Mouse (Mus musculus) E14TG2a.4 (cell line): ENCODE measurements around the gene Setd1b.
A peak's percentile ranks its signal among the peaks of the same experiment; 100 is the strongest.

Experiments
- H3K27me3 ChIP-seq: 2 replicates; pipeline ENCODE4 v1.6.1; 2014; ENCODE audit warnings: low read length, control low read depth; ENCODE audit not compliant: insufficient read depth
- H3K36me3 ChIP-seq: 2 replicates; pipeline ENCODE4 v1.6.1; 2014; ENCODE audit warnings: low read length, control low read depth; ENCODE audit not compliant: insufficient read depth
- H3K4me1 ChIP-seq: replicated peaks from 2 replicates; pipeline ENCODE4 v1.6.1; 2014; ENCODE audit warnings: low read depth, low read length, control low read depth
- H3K4me3 ChIP-seq: replicated peaks from 2 replicates; pipeline ENCODE4 v1.5.1; 2014; ENCODE audit warnings: mild to moderate bottlenecking, low read length
- H3K9me3 ChIP-seq: 2 replicates; pipeline ENCODE4 v1.6.1; 2014; ENCODE audit warnings: low read length, control low read depth
- CTCF ChIP-seq: conservative IDR thresholded peaks from 2 replicates; pipeline ENCODE4 v1.5.1; 2014; ENCODE audit warnings: low read length
- NANOG ChIP-seq: IDR thresholded peaks from 2 replicates; pipeline ENCODE4 v1.6.1; 2014; ENCODE audit warnings: borderline replicate concordance, low read length, mixed read lengths
- POU5F1 ChIP-seq: IDR thresholded peaks from 2 replicates; pipeline ENCODE4 v1.6.1; 2014; ENCODE audit warnings: low read length, borderline replicate concordance

The Setd1b gene

DNA sequence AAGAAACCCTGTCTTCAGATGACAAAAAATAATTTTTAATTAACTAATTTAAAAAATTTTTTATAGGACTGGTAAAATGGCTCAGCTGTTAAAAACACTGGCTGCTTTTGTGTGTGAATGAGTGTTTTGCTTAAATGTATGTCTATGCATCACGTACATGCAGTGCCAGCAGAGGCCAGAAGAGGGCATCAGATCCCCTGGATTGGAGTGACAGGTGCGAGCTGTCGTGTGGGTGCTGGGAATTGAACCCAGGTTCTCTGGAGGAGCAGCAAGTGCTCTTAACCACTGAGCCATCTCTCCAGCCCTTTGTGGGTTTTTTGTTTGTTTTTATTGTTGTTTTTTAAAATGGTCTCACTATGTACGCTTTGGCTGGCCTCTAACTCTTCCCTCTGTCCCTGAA, 19.8 kb upstream of the Setd1b start:
- Histone ChIP-seq H3K36me3 (peaks cover 16% of the 10 kb centered on the region), H3K4me1 (peaks cover 48% of the 10 kb centered on the region), H3K27me3 (peaks cover 39% of the 10 kb centered on the region), H3K9me3 (0 out of 2 replicates have a peak, but pooled peaks cover 3% of the 10 kb centered on the region), H3K4me3 (no peak overlapping the region)
- TF ChIP-seq NANOG (no peak), CTCF (peak; percentile 79), POU5F1 (no peak)

DNA sequence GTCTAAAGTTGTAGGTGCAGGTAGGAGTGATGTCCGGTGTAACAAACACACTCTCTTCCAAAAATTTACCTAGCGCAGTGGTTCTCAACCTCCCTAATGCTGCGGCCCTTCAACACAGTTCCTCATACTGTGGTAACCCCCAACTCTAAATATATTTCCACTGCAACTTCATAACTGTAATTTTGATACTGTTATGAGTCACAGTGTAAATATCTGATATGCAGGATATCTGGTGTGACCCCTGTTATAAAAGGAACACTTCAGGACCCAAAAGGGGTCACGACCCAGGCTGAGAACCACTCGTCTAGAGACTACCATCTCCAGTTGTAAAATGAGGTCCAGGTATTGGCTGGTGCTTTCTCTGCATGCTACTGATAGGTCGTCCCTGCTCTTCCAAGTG, 16.9 kb upstream of the Setd1b start:
- Histone ChIP-seq H3K9me3 (0 out of 2 replicates have a peak, but pooled peaks cover 3% of the 10 kb centered on the region), H3K4me1 (peaks cover 52% of the 10 kb centered on the region), H3K27me3 (peaks cover 44% of the 10 kb centered on the region), H3K36me3 (peaks cover 5% of the 10 kb centered on the region), H3K4me3 (no peak overlapping the region)
- TF ChIP-seq POU5F1 (no peak), CTCF (no peak), NANOG (no peak)

DNA sequence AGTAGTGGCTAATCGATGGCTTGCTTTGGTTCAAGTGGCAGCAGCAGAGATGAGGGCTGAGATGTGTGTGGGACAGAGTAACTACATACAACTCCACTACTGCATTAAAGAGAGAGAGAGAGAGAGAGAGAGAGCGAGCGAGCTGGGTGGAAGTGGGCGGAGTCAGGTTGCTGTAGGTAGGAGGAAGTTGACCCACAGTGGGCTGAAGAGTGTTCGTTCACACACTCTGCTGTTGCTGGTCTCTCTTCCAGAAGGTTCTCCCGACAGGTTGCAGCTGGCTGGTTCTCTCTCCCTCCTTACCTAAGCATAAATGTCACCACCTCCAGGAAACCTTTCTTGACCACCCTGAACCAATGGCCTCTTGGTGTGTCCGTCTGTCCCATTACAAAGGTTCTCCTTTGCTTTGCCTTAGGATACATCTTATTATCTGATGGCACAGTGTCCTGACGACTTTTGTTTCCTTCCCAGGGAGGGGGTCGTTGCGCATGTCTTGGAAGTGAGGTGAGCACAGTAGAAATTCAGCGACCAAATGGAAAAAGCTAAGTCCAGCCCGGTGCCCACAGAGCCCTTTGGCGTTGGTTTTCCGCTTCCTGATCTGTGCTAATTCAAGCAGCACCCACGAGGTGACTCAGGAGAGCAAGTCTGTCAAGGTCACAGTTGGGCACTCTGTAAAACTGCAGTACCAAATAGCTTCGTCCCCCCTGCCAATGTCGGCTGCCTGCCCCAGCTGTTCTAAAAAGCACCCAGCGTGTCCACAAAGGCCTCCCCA, 16.2 kb upstream of the Setd1b start:
- peaks cover 43% of the 10 kb centered on the region for H3K27me3 ChIP-seq
- TF ChIP-seq NANOG (no peak), POU5F1 (no peak), CTCF (no peak)

DNA sequence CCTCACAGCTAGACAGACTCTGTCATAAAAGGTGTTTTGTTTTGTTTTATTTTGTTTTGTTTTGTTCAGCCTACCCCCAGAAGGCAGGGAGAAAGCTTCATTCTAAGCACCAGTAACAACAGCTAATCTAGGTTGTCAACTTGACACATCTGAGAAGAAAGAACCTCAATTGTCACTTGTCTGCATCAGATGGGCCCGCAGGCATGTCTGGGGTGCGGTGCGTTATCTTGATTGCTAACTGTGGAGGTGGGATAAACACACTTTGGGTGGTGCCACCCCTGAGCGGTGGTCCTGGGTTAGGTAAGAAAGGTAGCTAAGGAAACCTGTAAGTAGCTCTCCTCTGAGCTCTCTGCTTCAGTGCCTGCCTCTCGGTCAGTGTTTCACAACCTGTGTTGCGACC, 15.0 kb upstream of the Setd1b start:
- 0 out of 2 replicates have a peak, but pooled peaks cover 3% of the 10 kb centered on the region for H3K9me3 ChIP-seq
- H3K27me3 ChIP-seq: peaks cover 52% of the 10 kb centered on the region
- H3K4me1 ChIP-seq: peaks cover 49% of the 10 kb centered on the region
- H3K4me3 ChIP-seq: no peak overlapping the region
- no peak for TF ChIP-seq CTCF
- no peak for TF ChIP-seq POU5F1
- TF ChIP-seq NANOG: no peak
- peaks cover 5% of the 10 kb centered on the region for H3K36me3 ChIP-seq

More for the DNA sequence above, 16.2 kb upstream of the Setd1b start:
- H3K4me1 ChIP-seq: peaks cover 50% of the 10 kb centered on the region
- peaks cover 5% of the 10 kb centered on the region for H3K36me3 ChIP-seq
- H3K4me3 ChIP-seq: no peak overlapping the region
- 0 out of 2 replicates have a peak, but pooled peaks cover 3% of the 10 kb centered on the region for H3K9me3 ChIP-seq

DNA sequence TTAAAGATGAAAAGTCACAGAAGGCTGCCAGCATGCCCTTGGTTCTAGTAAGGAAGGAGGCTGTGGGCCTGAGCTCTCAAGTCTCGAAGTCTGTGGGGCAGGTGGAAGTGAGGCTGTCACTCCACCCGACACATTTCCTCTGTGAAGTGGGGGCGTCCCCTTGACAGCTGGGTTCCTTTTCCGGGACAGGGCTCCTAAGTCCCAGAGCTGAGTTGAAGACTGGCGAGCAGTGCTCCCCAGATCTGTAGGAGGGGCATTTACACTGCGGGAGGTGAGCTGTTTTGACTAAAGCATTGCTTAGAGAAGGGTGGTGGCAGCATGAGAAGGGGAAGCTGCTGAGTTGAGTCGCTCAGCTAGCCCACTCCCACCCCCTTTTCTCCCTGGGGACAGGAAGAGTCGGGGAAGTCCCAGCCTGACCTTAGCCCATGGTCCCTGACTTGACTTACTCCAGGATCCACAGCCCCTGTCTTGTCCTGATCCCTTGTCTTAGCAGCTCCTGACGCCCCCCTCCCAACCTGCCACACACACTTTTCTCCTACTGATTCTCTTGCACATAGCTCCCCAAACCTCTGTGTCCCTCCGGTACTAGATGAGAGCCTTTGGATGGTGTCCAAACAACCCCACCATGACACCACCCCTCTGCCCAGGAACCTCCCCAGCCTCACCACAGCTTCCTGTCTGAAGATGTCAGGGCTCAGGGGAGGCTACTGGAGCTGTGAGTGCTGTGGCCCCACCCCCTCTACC, 13.4 kb upstream of the Setd1b start:
- Histone ChIP-seq H3K4me1 (peaks cover 58% of the 10 kb centered on the region), H3K4me3 (no peak overlapping the region), H3K9me3 (no peaks in the 10 kb centered on the region), H3K36me3 (peaks cover 9% of the 10 kb centered on the region), H3K27me3 (peaks cover 52% of the 10 kb centered on the region)
- TF ChIP-seq NANOG (no peak), CTCF (no peak), POU5F1 (no peak)

DNA sequence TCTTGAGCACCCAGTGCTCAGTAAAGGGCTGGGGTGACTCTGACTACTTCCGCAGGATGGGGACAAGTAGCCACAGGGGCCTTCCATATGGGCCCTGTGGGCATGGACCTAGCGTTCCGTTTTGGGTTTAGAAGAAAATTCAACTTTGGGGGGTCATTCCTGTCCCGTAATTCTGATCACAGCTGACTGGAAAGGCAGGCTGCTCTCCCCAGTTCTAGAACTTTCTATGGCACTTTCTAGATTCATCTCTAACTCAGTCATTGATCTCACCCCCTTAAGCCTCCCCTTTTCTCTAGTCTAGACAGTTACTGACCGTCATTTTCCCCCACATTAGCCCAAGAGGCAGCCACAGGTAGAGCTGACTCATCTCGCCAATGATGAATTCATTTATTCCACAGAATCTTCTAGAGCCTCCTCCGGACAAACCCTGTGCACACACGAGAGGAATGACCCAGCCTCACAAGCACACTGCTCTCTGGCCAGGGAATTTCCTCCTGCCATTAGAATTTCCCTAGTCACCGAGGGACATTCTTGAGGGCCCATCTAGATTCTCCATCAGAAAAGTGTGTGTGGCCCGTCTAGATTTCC, 12.7 kb upstream of the Setd1b start:
- no peak for TF ChIP-seq NANOG
- no peak for TF ChIP-seq POU5F1
- TF ChIP-seq CTCF: no peak
- H3K9me3 ChIP-seq: no peaks in the 10 kb centered on the region
- H3K27me3 ChIP-seq: peaks cover 52% of the 10 kb centered on the region
- H3K4me3 ChIP-seq: no peak overlapping the region
- peaks cover 65% of the 10 kb centered on the region for H3K4me1 ChIP-seq
- H3K36me3 ChIP-seq: peaks cover 15% of the 10 kb centered on the region

DNA sequence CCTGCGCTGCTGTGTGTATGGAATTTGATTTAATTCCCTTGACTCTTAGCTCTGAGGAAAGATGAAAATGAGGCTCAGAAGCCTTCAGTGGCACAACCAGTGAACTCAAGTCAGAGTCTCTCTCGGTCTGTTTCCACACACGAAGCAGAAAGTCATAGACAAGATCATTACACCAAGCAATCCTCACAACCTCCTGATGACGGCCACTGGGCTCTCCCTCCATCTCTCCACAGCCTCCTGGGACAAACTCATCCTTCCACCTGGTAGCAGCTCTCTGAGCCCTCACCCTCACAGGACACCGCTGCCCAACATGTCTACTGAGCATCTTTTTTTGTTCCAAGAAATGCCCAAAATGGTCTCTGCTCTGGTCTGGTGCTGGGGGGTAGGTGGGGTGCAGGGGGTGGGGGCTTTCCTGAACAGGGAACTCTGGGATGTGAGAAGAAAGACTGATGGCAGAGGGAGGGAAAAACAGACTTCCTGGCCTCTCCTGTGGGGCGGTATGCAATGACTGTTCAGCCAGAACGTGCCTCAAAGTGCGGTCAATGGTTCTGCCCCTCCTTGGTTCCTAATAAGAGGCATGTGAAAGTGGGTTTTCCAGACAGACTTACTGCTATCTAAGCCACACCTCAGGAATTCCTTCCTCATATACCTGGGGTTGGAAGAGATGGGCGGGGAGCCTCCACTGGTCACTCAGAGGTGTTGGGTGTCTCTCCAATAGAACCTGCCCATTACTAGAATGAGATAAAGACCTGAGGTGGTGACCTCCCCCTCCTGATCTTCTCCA, 11.8 kb upstream of the Setd1b start:
- TF ChIP-seq NANOG (no peak), POU5F1 (no peak), CTCF (no peak)
- H3K4me1 ChIP-seq: peaks cover 74% of the 10 kb centered on the region
- peaks cover 18% of the 10 kb centered on the region for H3K36me3 ChIP-seq
- H3K4me3 ChIP-seq: no peak overlapping the region
- H3K27me3 ChIP-seq: peaks cover 52% of the 10 kb centered on the region
- H3K9me3 ChIP-seq: no peaks in the 10 kb centered on the region

DNA sequence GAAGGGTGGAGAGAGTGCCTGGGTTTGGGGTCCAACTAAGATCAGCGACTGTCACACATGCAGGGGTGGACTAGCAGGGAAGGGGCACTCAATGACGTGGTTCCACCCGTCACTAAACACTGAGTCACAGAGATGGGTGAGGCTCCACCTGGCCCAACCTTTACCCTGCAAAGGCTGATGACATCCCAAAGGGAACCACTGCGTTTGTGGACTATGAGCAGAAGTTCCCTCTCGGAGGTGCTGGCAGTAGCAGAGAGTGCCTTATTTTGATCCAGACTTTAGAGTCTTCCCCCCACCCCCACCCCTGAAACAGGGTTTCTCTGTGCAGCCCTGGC, 11.2 kb upstream of the Setd1b start:
- H3K36me3 ChIP-seq: peaks cover 18% of the 10 kb centered on the region
- H3K4me1 ChIP-seq: peaks cover 74% of the 10 kb centered on the region
- no peak for TF ChIP-seq NANOG
- TF ChIP-seq CTCF: no peak
- no peak for TF ChIP-seq POU5F1
- H3K4me3 ChIP-seq: no peak overlapping the region
- no peaks in the 10 kb centered on the region for H3K9me3 ChIP-seq
- H3K27me3 ChIP-seq: peaks cover 52% of the 10 kb centered on the region
